Comparison of ENCODE assay signal across 9 mouse cellular contexts in the genomic region with DNA sequence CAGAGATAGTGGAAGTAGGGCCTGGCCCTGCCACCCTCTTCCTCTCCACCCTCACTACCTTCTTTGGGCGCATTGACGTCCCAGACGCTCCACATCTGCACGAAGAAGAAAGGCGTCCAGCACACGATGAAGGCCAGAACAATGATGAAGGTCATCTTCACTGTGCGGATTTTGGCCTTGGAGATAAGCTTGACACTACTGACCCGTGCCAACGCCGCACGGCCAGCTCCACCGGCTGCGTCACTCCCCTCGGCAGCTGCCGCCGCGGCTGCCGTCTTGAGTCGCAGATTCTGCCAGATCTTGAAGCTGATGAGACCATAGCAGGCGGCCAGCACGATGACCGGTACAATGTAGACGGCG. TPM values are rescaled to one million over a fixed set of nuclear protein-coding genes. Genes with fewer than 3 reads are reported as not detected.
DNase-seq lines count a peak whose midpoint lies in the region; ATAC-seq lines count a peak whose summit lies in the region.
"Had no signal": no experiment of that assay in that cellular context is flagged by ENCODE, and none has a peak within 500 bp of the region (broad histone marks: within the 10 kb centered on the region; RNA-seq: fewer than 3 reads in every experiment).

No protein-coding gene starts in this region.

- H3K4me2 ChIP-seq in liver, embryonic 11.5 days, result peak overlapping the region; percentile 54
- peak overlapping the region; percentile 59 for H3K4me2 ChIP-seq in embryonic facial prominence, embryonic 12.5 days (replicated peaks)
- peak overlapping the region; percentile 91 for H3K4me2 ChIP-seq in intestine, embryonic 16.5 days (ENCODE audit: low read depth, low read length)
- peak overlapping the region; percentile 78 for H3K4me2 ChIP-seq in neural tube, embryonic 15.5 days

- H3K27me3 ChIP-seq in liver, embryonic 11.5 days (replicated peaks; ENCODE audit: control insufficient read depth, insufficient read depth, low read length), result peaks cover 47% of the 10 kb centered on the region
- peaks cover 55% of the 10 kb centered on the region for H3K27me3 ChIP-seq in embryonic facial prominence, embryonic 12.5 days
- H3K27me3 ChIP-seq in intestine, embryonic 16.5 days (replicated peaks; ENCODE audit: control insufficient read depth, insufficient read depth, low read length), result peaks cover 37% of the 10 kb centered on the region
- peaks cover 45% of the 10 kb centered on the region for H3K27me3 ChIP-seq in neural tube, embryonic 15.5 days (replicated peaks)

- H3K4me1 ChIP-seq in liver, embryonic 11.5 days (replicated peaks; ENCODE audit: control insufficient read depth, insufficient read depth, low read length), result peaks cover 6% of the 10 kb centered on the region; the same call in 1 of the 2 replicates
- H3K4me1 ChIP-seq in embryonic facial prominence, embryonic 12.5 days, result peaks cover 20% of the 10 kb centered on the region
- peaks cover 16% of the 10 kb centered on the region for H3K4me1 ChIP-seq in intestine, embryonic 16.5 days (ENCODE audit: control insufficient read depth, insufficient read depth, low read length)
- peaks cover 22% of the 10 kb centered on the region for H3K4me1 ChIP-seq in neural tube, embryonic 15.5 days

- no peaks in the 10 kb centered on the region for H3K36me3 ChIP-seq in liver, embryonic 11.5 days (ENCODE audit: control insufficient read depth, insufficient read depth, low read length)
- H3K36me3 ChIP-seq in embryonic facial prominence, embryonic 12.5 days, result no peaks in the 10 kb centered on the region
- H3K36me3 ChIP-seq in intestine, embryonic 16.5 days (ENCODE audit: control insufficient read depth, insufficient read depth, low read length), result no peaks in the 10 kb centered on the region
- H3K36me3 ChIP-seq in neural tube, embryonic 15.5 days, result no peaks in the 10 kb centered on the region

- WGBS in liver, embryonic 11.5 days, result 34% methylated on average over 24 of the region's 24 CpGs
- WGBS in embryonic facial prominence, embryonic 12.5 days, result 38% methylated on average over 24 of the region's 24 CpGs
- WGBS in intestine, embryonic 16.5 days, result 35% methylated on average over 24 of the region's 24 CpGs
- 30% methylated on average over 24 of the region's 24 CpGs for WGBS in neural tube, embryonic 15.5 days

- no peak for DNase-seq in liver, embryonic 11.5 days (ENCODE audit: low spot score)
- no peak for DNase-seq in liver
- DNase-seq in left cerebral cortex, adult 18-20 months (ENCODE audit: low spot score in 2 of 2), result no peak
- DNase-seq in urinary bladder, postnatal 4 days (ENCODE audit: low spot score in 2 of 2), result no peak
- DNase-seq in layer of hippocampus, adult 11-12 months (ENCODE audit: low spot score), result no peak
- DNase-seq: lung, adult 18-20 months had no signal

- no peak overlapping the region for H3K27ac ChIP-seq in liver, embryonic 11.5 days (ENCODE audit: low read depth, low read length)
- H3K27ac ChIP-seq in embryonic facial prominence, embryonic 12.5 days, result no peak overlapping the region
- H3K27ac ChIP-seq in intestine, embryonic 16.5 days (ENCODE audit: low read length), result no peak overlapping the region
- no peak overlapping the region for H3K27ac ChIP-seq in neural tube, embryonic 15.5 days (replicated peaks)

- H3K9me3 ChIP-seq in liver, embryonic 11.5 days (ENCODE audit: control insufficient read depth, low read length), result no peaks in the 10 kb centered on the region
- H3K9me3 ChIP-seq in embryonic facial prominence, embryonic 12.5 days, result no peaks in the 10 kb centered on the region
- no peaks in the 10 kb centered on the region for H3K9me3 ChIP-seq in intestine, embryonic 16.5 days (ENCODE audit: control insufficient read depth, low read length)
- H3K9me3 ChIP-seq in neural tube, embryonic 15.5 days (replicated peaks), result no peaks in the 10 kb centered on the region

- no peak overlapping the region for H3K9ac ChIP-seq in liver, embryonic 11.5 days (ENCODE audit: low read depth, low read length)
- no peak overlapping the region for H3K9ac ChIP-seq in embryonic facial prominence, embryonic 12.5 days
- peak overlapping the region; percentile 2; the same call in 1 of the 2 replicates for H3K9ac ChIP-seq in intestine, embryonic 16.5 days (ENCODE audit: low read depth, low read length)
- H3K9ac ChIP-seq in neural tube, embryonic 15.5 days (replicated peaks), result peak overlapping the region; percentile 46

- ATAC-seq in liver, embryonic 11.5 days (replicated peaks; ENCODE audit: low FRiP score), result no peak
- ATAC-seq in embryonic facial prominence, embryonic 12.5 days (ENCODE audit: insufficient number of reproducible peaks, insufficient read depth, low FRiP score, low TSS enrichment), result no peak
- ATAC-seq in intestine, embryonic 16.5 days, result no peak; the same call in 1 of the 2 replicates
- ATAC-seq in neural tube, embryonic 15.5 days (ENCODE audit: low FRiP score), result no peak

- H3K4me3 ChIP-seq in liver, embryonic 11.5 days (ENCODE audit: low read depth, low read length), result peak overlapping the region; percentile 33; the same call in 1 of the 2 replicates
- peak overlapping the region; percentile 37 for H3K4me3 ChIP-seq in embryonic facial prominence, embryonic 12.5 days
- H3K4me3 ChIP-seq in intestine, embryonic 16.5 days (ENCODE audit: low read length), result peak overlapping the region; percentile 51
- H3K4me3 ChIP-seq in neural tube, embryonic 15.5 days (replicated peaks), result peak overlapping the region; percentile 42

RNA-seq across cellular contexts. Expression of a gene that starts 0.9 kb away (rescaled TPM):
- polyA plus RNA-seq in liver, embryonic 11.5 days (2014; fragmentation: Nextera tagmentation; extraction: Ambion mirVana), result 0.04 TPM in 1 of 2 replicates, not detected in the other
- polyA plus RNA-seq in embryonic facial prominence, embryonic 12.5 days (2016; fragmentation: Nextera tagmentation; extraction: Ambion mirVana), result 0.31 and 0.90 TPM in 2 replicates
- polyA plus RNA-seq in intestine, embryonic 16.5 days (2015; fragmentation: Nextera tagmentation; extraction: Ambion mirVana), result 0.17 and 0.24 TPM in 2 replicates
- polyA plus RNA-seq in neural tube, embryonic 15.5 days (2015; fragmentation: Nextera tagmentation; extraction: Ambion mirVana), result 1.8 TPM in 2 replicates
- 1 to 10 TPM; 5.8 TPM for total RNA-seq in left cerebral cortex, adult 18-20 months (2021)

RNA-seq across cellular contexts. Expression of a gene that starts 29.5 kb away (rescaled TPM):
- polyA plus RNA-seq in liver, embryonic 11.5 days (2014; fragmentation: Nextera tagmentation; extraction: Ambion mirVana), result 0.52 TPM in 1 of 2 replicates, not detected in the other
- polyA plus RNA-seq in embryonic facial prominence, embryonic 12.5 days (2016; fragmentation: Nextera tagmentation; extraction: Ambion mirVana), result 0.71 and 1.2 TPM in 2 replicates
- polyA plus RNA-seq in intestine, embryonic 16.5 days (2015; fragmentation: Nextera tagmentation; extraction: Ambion mirVana), result 1.7 and 1.9 TPM in 2 replicates
- 1.7 and 2.9 TPM in 2 replicates for polyA plus RNA-seq in neural tube, embryonic 15.5 days (2015; fragmentation: Nextera tagmentation; extraction: Ambion mirVana)
- total RNA-seq in left cerebral cortex, adult 18-20 months (2021), result not detected

Comparison
In these comparisons a context has a peak if more than half of its experiments do, and no peak if none do; other contexts are left out.
1. H3K9ac ChIP-seq: peak in intestine, embryonic 16.5 days (single experiment) and neural tube, embryonic 15.5 days (single experiment); none in liver, embryonic 11.5 days (single experiment) and embryonic facial prominence, embryonic 12.5 days (single experiment).
2. Peak in every context shown above with its lines, with median percentiles within 50 percentile points of each other: H3K4me2 ChIP-seq and H3K4me3 ChIP-seq.